Mouse (Mus musculus) ES-Bruce4 (cell line): Measurements from ENCODE around the gene Ptgs1. TPM values are rescaled to one million over a fixed set of nuclear protein-coding genes. Genes with fewer than 3 reads are reported as not detected.
A peak's percentile ranks its signal among the peaks of the same experiment; 100 is the strongest.

ENCODE experiments used
- H3K27ac ChIP-seq: 2 replicates; pipeline ENCODE4 v1.5.1; 2012; ENCODE audit warnings: low read length, inconsistent platforms; ENCODE audit not compliant: insufficient read depth
- H3K27me3 ChIP-seq: 2 replicates; pipeline ENCODE4 v1.6.1; 2012; ENCODE audit warnings: mild to moderate bottlenecking, low read length, inconsistent platforms; ENCODE audit not compliant: control insufficient read depth, poor library complexity, insufficient read depth, severe bottlenecking
- H3K36me3 ChIP-seq: 2 replicates; pipeline ENCODE4 v1.6.1; 2012; ENCODE audit warnings: inconsistent platforms, mild to moderate bottlenecking, low read length, moderate library complexity; ENCODE audit not compliant: control insufficient read depth, poor library complexity, insufficient read depth, severe bottlenecking
- H3K4me1 ChIP-seq: one replicate; pipeline ENCODE4 v1.8.1; 2011; ENCODE audit warnings: low read length; ENCODE audit not compliant: control insufficient read depth, insufficient read depth
- H3K4me3 ChIP-seq: 2 replicates; pipeline ENCODE4 v1.5.1; 2011; ENCODE audit warnings: low read depth, mild to moderate bottlenecking, low read length
- H3K9ac ChIP-seq: 2 replicates; pipeline ENCODE4 v1.6.1; 2012; ENCODE audit warnings: low read depth, mild to moderate bottlenecking, inconsistent platforms; ENCODE audit not compliant: poor library complexity, severe bottlenecking
- H3K9me3 ChIP-seq: replicated peaks from 2 replicates; pipeline ENCODE4 v1.6.1; 2012; ENCODE audit warnings: mild to moderate bottlenecking, low read length, inconsistent platforms; ENCODE audit not compliant: control insufficient read depth, poor library complexity, insufficient read depth, severe bottlenecking
- CTCF ChIP-seq: IDR thresholded peaks from one replicate; pipeline ENCODE4 v1.8.1; 2011; ENCODE audit warnings: low read depth, low read length
- EP300 ChIP-seq: IDR thresholded peaks from 2 replicates; pipeline ENCODE4 v1.6.1; 2011; ENCODE audit warnings: low read depth, low read length; ENCODE audit not compliant: insufficient read depth
- POLR2A ChIP-seq: IDR thresholded peaks from one replicate; pipeline ENCODE4 v1.8.1; 2011; ENCODE audit warnings: low read length; ENCODE audit not compliant: insufficient read depth
- polyA plus RNA-seq: library from polyadenylated mRNA; stranded (reverse); fragments of >200 nt; gene quantifications from 2 replicates; pipeline ENCODE4 v1.2.4, GENCODE M21; 2011; ENCODE audit warnings: low read depth; ENCODE audit not compliant: missing spikeins, insufficient read depth, insufficient read length

The Ptgs1 gene
- polyA plus RNA-seq, 1 experiment, result 2.2 TPM

DNA sequence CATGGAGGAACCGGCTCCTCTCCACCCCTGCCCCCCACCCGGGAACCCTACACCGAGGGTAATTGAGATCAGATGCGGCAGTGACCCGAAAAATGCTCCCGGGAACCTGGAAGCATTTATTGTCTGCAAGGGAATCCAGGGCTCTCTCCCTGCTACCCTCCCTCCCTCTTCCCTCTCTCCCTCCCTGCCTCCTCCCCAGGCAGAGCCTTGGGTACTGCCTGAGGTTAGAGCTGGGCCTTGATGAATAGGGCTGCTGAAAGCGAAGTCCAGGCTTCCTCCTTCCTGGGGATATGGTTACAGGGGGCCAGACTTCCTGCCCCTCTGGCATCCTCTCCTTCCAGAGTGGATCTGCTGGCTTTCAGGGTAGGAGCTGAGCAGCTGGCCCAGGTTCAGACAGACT is 18.4 kb upstream of the Ptgs1 start:
- H3K4me3 ChIP-seq, result no peak overlapping the region
- no peaks in the 10 kb centered on the region for H3K36me3 ChIP-seq
- no peaks in the 10 kb centered on the region for H3K9me3 ChIP-seq
- H3K27me3 ChIP-seq, result no peaks in the 10 kb centered on the region; the same call in 1 of the 2 replicates
- H3K9ac ChIP-seq, result no peak overlapping the region
- H3K4me1 ChIP-seq, result peaks cover 2% of the 10 kb centered on the region
- H3K27ac ChIP-seq, result no peak overlapping the region
- no peak for TF ChIP-seq EP300
- TF ChIP-seq POLR2A, result no peak
- no peak for TF ChIP-seq CTCF

GRCm38 (mm10) chr2:36213108-36213507 is 17.1 kb upstream of the Ptgs1 start:
- no peak for TF ChIP-seq POLR2A
- TF ChIP-seq CTCF, result no peak
- no peak for TF ChIP-seq EP300
- H3K9me3 ChIP-seq, result no peaks in the 10 kb centered on the region
- no peak overlapping the region for H3K4me3 ChIP-seq
- no peak overlapping the region for H3K27ac ChIP-seq
- H3K9ac ChIP-seq, result no peak overlapping the region
- H3K4me1 ChIP-seq, result peaks cover 7% of the 10 kb centered on the region
- H3K36me3 ChIP-seq, result no peaks in the 10 kb centered on the region
- no peaks in the 10 kb centered on the region; the same call in 1 of the 2 replicates for H3K27me3 ChIP-seq

DNA sequence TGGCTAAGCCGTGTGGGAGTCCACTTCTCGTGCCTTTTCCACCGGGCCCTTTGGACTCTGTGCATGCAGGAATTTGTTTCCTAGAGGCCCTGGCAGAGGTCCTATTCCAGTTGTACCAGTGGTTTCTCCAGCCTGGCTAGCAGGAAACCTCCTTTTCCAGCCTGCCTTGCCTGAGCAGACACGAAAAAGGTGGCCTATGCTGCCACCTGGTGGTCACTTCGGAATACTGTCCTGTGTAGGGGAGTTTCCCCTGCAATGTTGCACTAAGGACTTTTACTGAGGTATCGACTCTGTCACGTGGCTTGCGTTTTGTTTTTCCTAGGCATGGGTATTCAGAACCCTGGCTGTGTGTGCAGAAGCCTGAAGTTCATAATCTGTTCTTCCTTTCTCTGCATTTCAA is 16.2 kb upstream of the Ptgs1 start:
- peaks cover 7% of the 10 kb centered on the region for H3K4me1 ChIP-seq
- TF ChIP-seq CTCF, result peak; percentile 85
- no peak for TF ChIP-seq POLR2A
- no peak for TF ChIP-seq EP300
- no peak overlapping the region for H3K27ac ChIP-seq
- no peak overlapping the region for H3K4me3 ChIP-seq
- H3K9me3 ChIP-seq, result no peaks in the 10 kb centered on the region
- H3K27me3 ChIP-seq, result no peaks in the 10 kb centered on the region; the same call in 1 of the 2 replicates
- H3K9ac ChIP-seq, result no peak overlapping the region
- no peaks in the 10 kb centered on the region for H3K36me3 ChIP-seq

DNA sequence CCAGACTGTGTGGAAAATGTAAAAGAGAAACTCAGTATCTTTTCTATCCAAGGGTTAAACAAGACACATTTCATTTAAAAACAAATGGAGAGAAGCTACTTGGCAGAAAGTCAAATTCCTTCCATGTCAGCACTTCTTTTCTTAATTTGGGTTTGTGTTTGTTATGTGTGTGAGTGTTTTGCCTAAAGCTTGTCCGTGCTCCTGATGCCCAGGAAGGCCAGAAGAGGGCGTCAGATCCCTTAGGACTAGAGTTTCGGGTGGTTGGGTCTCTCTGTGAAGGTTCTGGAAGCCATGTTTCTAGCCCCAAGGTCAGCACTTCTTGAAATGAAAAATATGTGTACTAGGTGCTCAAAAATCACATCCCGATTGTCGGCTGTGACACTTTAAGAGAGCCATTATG is 15.8 kb upstream of the Ptgs1 start:
- Histone ChIP-seq H3K4me1 (peaks cover 7% of the 10 kb centered on the region), H3K4me3 (no peak overlapping the region), H3K9me3 (no peaks in the 10 kb centered on the region), H3K27me3 (no peaks in the 10 kb centered on the region; the same call in 1 of the 2 replicates), H3K9ac (no peak overlapping the region), H3K36me3 (no peaks in the 10 kb centered on the region), H3K27ac (no peak overlapping the region)
- peak; percentile 69 for TF ChIP-seq CTCF
- TF ChIP-seq POLR2A, result no peak

DNA sequence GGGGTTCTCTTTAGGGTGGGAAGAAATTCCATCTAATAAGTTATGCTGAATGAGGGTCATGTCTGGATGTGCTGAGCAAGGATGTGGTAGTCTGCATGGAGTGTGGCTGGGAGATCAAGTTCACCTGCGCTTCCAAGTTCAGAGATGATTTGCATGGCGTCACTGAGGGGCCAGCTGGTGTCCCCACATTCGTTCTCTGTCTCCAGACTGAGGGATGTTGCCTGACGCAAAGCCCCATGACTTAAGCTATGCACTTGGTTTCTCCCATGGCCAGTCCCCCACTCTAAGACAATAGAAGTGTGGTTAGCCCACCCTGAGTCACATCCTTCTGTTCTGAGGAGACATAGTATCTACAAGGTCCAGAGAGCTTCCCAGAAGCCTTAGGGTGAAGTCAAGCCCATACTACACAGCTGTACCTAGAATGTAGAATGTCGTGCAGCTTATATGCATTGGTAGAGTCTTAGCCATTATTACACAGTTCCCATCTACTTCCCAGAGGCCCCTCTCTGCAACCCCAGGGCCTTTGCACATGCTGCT is 15.0 kb upstream of the Ptgs1 start:
- no peaks in the 10 kb centered on the region; the same call in 1 of the 2 replicates for H3K27me3 ChIP-seq
- no peak overlapping the region for H3K4me3 ChIP-seq
- no peaks in the 10 kb centered on the region for H3K36me3 ChIP-seq
- TF ChIP-seq POLR2A, result no peak
- TF ChIP-seq EP300, result no peak
- TF ChIP-seq CTCF, result no peak
- H3K4me1 ChIP-seq, result peaks cover 7% of the 10 kb centered on the region
- H3K27ac ChIP-seq, result no peak overlapping the region
- H3K9ac ChIP-seq, result no peak overlapping the region
- H3K9me3 ChIP-seq, result no peaks in the 10 kb centered on the region

DNA sequence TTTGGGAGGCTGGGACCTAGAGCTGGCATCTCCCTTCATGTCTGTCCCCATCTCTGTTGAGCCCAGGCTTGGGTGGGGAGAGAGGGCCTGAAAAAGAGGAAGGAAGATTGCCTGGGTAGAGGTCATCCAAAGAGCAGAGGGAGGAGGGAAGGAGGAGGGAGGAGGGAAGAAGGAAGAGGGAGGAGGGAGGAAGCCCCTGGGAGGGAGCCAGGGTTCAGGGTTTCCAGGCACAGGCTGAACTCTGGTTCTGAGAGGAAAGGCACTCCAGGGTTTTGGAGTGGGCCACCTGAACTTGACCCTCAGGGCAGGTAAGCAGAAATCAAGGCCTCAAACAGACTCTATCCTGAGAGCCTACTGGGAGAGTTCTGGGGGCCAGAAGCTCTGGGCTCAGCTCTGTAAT is 13.7 kb upstream of the Ptgs1 start:
- no peaks in the 10 kb centered on the region for H3K9me3 ChIP-seq
- no peaks in the 10 kb centered on the region for H3K36me3 ChIP-seq
- H3K4me1 ChIP-seq, result peaks cover 7% of the 10 kb centered on the region
- TF ChIP-seq CTCF (no peak), POLR2A (no peak), EP300 (no peak)
- H3K4me3 ChIP-seq, result no peak overlapping the region
- no peaks in the 10 kb centered on the region for H3K27me3 ChIP-seq
- no peak overlapping the region for H3K9ac ChIP-seq
- no peak overlapping the region for H3K27ac ChIP-seq
